Mouse (Mus musculus) thymus, postnatal 4 days (tissue): ENCODE measurements around the gene Mier1.
A peak's percentile ranks its signal among the peaks of the same experiment; 100 is the strongest.
"Not testable (repeated sequence)": the region's sequence is repeated elsewhere in the genome, so short reads cannot be mapped to it uniquely, and the experiment has no call there.

Source experiments
- DNase-seq: peaks from one replicate; pipeline ENCODE4 v3.0.0; 2021

Gene Mier1

GRCm38 (mm10) chr4:103114184-103115111, at the start of gene Mier1, which contains the start of gene Wdr78:
Gene Mier1 (plus strand): TSS chr4:103114390.
Gene Wdr78 (minus strand): TSS chr4:103114555.
- DNase-seq: peak; percentile 98

- peak; percentile 58 for DNase-seq
Measured at GRCm38 (mm10) chr4:103064421-103064820, 49.8 kb upstream of the Mier1 start.

- peak; percentile 54 for DNase-seq
Measured at GRCm38 (mm10) chr4:103064976-103065375, 49.2 kb upstream of the Mier1 start.

- DNase-seq: peak; percentile 38
Measured at GRCm38 (mm10) chr4:103067906-103068655, 46.1 kb upstream of the Mier1 start.

GRCm38 (mm10) chr4:103070631-103071030, 43.6 kb upstream of the Mier1 start:
- DNase-seq: no peak

GRCm38 (mm10) chr4:103085237-103085636, 29.0 kb upstream of the Mier1 start:
- DNase-seq: peak; percentile 36

- DNase-seq: peak; percentile 37
Measured at GRCm38 (mm10) chr4:103095921-103096320, 18.3 kb upstream of the Mier1 start.

- no peak for DNase-seq
Measured at GRCm38 (mm10) chr4:103098532-103098931, 15.7 kb upstream of the Mier1 start.

GRCm38 (mm10) chr4:103112651-103113050, 1.5 kb upstream of the Mier1 start:
- DNase-seq: no peak

- DNase-seq: peak; percentile 32
Measured at GRCm38 (mm10) chr4:103113402-103113801, 788 bp upstream of the Mier1 start.

GRCm38 (mm10) chr4:103118888-103119228, 4.7 kb downstream of the Mier1 start:
- no peak for DNase-seq

GRCm38 (mm10) chr4:103119229-103120027, 5.2 kb downstream of the Mier1 start:
- peak; percentile 93 for DNase-seq

GRCm38 (mm10) chr4:103120028-103120384, 5.8 kb downstream of the Mier1 start:
- no peak for DNase-seq

GRCm38 (mm10) chr4:103120395-103120794, 6.2 kb downstream of the Mier1 start:
- DNase-seq: no peak

GRCm38 (mm10) chr4:103120874-103121389, 6.7 kb downstream of the Mier1 start:
- peak; percentile 30 for DNase-seq

- DNase-seq: no peak
Measured at GRCm38 (mm10) chr4:103123086-103123485, 8.9 kb downstream of the Mier1 start.

GRCm38 (mm10) chr4:103123606-103124005, 9.4 kb downstream of the Mier1 start:
- DNase-seq: no peak

- DNase-seq: no peak
Measured at GRCm38 (mm10) chr4:103126533-103126932, 12.3 kb downstream of the Mier1 start.

- DNase-seq: no peak
Measured at GRCm38 (mm10) chr4:103136946-103137345, 22.8 kb downstream of the Mier1 start.

GRCm38 (mm10) chr4:103146339-103146738, 32.1 kb downstream of the Mier1 start:
- peak; percentile 96 for DNase-seq

- no peak for DNase-seq
Measured at GRCm38 (mm10) chr4:103151946-103152345, 37.8 kb downstream of the Mier1 start.

- no peak for DNase-seq
Measured at GRCm38 (mm10) chr4:103158781-103159180, 44.6 kb downstream of the Mier1 start.

- not testable (repeated sequence) for DNase-seq
Measured at GRCm38 (mm10) chr4:103166198-103166597, 52.0 kb downstream of the Mier1 start.
